Mouse (Mus musculus) frontal cortex, postnatal 36 days (tissue): ENCODE measurements at regions not wholly inside any gene's neighbourhood (a gene's known extent, or its start where the extent isn't known, plus 50 kb on each side); places are given as distances from the start of the nearest gene placed in this dataset.
A peak's percentile ranks its signal among the peaks of the same experiment; 100 is the strongest.

Experiments
- DNase-seq, 2 experiments: peaks; one replicate each; pipeline ENCODE4 v3.0.0; 2022; ENCODE audit warnings: low spot score in 2 of 2

GRCm38 (mm10) chr12:86579716-86580115 lies 98.8 kb upstream of the Vash1 start:
- no peak for DNase-seq

GRCm38 (mm10) chr12:86580132-86580718 lies 98.3 kb upstream of the Vash1 start:
- no peak for DNase-seq

DNA sequence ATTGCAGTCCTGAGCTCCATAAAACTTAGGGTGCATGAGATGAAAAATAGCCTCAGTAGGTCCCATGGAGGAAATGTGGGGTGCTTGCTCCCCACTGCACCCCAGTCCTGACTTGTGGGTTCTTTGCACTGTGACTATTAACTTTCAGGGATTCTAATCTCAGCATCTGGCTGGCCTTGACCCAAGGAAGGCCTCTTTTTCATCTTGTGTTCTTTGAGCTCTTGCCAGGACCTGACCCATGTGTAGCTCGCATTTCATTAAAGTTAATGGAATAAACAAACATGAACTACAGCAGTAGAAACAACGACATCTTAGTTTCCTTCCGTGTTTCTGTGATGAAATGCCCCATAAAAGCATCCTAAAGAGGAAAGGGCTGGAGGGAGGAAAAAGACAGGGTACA lies 96.4 kb upstream of the Vash1 start:
- DNase-seq: no peak

DNA sequence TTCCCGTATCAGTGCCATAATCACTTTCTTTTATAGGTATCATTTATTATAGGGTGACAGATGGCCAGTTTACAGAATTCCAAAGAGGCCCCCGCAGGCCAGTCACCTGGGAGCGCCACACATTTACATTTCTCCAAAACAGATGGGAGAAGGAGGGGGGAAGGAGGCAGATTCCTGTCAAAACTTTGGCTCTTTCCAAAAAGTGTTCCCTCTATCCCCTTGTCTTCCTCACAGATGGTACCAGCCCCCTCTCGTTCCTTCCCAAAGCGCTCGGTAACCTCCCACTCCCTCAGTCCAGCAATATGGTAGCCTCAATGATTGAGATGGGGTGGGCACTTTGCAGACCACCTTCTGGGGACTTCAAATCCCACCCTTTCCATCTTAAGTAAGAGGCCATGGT lies 90.5 kb upstream of the Vash1 start:
- no peak for DNase-seq

- no peak for DNase-seq
Observed at GRCm38 (mm10) chr12:86592509-86592908, 86.0 kb upstream of the Vash1 start.

GRCm38 (mm10) chr12:86594647-86595046 lies 83.9 kb upstream of the Vash1 start:
- no peak for DNase-seq

- DNase-seq: no peak
Observed at GRCm38 (mm10) chr12:86600041-86600440, 78.5 kb upstream of the Vash1 start.

- DNase-seq: no peak
Observed at GRCm38 (mm10) chr12:86603521-86603920, 75.0 kb upstream of the Vash1 start.

DNA sequence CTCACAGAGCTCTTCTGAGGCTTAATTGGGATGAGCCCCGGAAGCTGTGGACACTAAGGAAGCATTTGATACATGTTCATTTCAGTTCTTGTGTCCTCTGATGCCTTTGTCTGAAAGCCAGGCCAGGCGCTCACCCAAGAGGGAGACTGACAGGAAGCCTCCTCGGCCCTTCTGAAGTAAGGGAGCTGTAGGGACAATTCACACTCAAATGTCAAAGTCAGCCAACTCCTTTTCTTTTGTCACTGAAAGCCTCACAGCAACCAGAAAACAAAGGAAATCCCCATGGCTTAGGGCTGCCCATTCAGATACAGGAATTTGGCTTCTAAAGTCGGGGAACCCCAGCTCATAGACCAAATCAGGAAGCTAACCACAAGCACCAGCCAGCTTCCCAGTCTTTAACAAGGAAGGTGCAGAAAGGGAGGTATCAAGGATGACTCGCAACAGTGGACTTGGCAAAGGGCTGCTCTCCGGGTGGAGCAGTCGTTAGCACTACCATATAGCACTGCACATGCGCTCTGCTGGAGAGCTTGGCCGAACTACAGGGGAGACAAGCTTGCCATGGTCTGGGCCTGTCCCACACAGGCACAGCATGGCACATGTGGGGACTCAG lies 66.0 kb upstream of the Vash1 start:
- DNase-seq: no peak

DNA sequence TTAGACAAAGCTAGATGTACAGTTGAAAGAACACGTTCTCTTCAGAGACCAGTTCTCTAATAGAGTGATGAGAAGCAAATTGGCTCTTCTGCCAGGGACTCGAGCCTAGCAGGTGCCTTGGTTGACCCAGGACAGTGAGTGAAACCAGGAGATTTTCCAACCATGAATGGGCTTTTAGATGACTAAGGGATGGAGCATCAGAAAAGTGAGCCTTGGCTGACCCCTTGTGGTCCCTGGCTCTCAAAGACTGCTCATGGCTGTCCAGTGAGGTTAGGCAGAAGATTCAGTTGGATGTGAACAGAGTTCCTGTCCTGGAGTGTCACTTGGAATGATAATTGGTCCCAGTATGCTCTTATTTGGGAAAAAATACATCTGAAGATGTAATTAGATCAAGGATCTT lies 64.3 kb upstream of the Vash1 start:
- peak; percentile 56 to 61 for DNase-seq

DNA sequence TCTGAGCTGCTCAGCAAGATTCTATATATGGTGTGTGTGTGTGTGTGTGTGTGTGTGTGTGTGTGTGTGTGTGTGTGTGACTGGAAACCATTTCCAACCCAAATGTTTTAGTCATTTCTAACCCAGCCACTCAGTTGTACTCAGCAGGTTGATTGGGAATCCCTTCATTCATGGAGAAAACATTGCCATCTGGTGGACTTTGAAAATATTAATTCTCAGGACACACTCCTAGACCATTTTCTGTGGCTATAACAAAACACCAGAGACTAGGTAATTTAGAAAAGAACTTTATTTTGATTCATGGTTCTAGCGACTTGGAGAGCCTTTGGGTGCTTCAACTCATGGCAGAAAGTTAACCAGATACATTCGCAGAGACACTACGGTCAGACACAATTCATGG lies 62.2 kb upstream of the Vash1 start:
- no peak for DNase-seq

- no peak for DNase-seq
Observed at GRCm38 (mm10) chr12:86624195-86624594, 54.3 kb upstream of the Vash1 start.

DNA sequence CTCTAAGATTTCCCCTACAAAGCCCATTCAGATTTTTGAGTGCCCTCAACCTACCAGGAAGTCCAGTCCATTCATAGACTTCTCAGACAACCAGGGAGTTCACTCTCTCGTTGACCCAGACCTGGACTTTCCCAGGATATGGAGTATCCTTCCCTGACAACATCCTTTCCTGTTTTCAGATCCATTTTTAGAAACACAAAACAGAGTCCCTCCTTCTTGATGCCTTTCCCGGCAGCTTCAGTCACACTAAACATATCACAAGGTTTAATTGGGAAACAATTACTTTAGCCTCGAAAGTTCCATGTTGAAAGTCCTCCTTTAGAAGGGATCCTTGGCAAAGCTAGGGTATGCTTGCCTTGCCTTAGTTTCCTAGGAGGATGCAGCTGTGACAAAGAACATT lies 51.8 kb upstream of the Vash1 start:
- no peak for DNase-seq

- no peak for DNase-seq
Observed at GRCm38 (mm10) chr12:86628050-86628782, 50.3 kb upstream of the Vash1 start.
